Mouse (Mus musculus) intestine, embryonic 16.5 days (tissue): Measurements from ENCODE around the gene Tomm70a. TPM values are rescaled to one million over a fixed set of nuclear protein-coding genes. Genes with fewer than 3 reads are reported as not detected.

ENCODE experiments used
- ATAC-seq: fragments of 200-750 bp; cut with Nextera tagmentation; 2 replicates; pipeline ENCODE4 v1.8.0; 2017; ENCODE audit warnings: moderate TSS enrichment, moderate library complexity
- H3K27ac ChIP-seq: fragments of 300-500 bp; sonication (generic); 2 replicates; pipeline ENCODE4 v1.5.1; 2014; ENCODE audit warnings: mild to moderate bottlenecking, low read length
- H3K27me3 ChIP-seq: fragments of 300-500 bp; sonication (generic); replicated peaks from 2 replicates; pipeline ENCODE4 v1.6.1; 2014; ENCODE audit warnings: low read length, control low read depth, mixed read lengths; ENCODE audit not compliant: control insufficient read depth, insufficient read depth
- H3K36me3 ChIP-seq: fragments of 300-500 bp; sonication (generic); 2 replicates; pipeline ENCODE4 v1.6.1; 2014; ENCODE audit warnings: low read length, control low read depth; ENCODE audit not compliant: control insufficient read depth, insufficient read depth
- H3K4me1 ChIP-seq: fragments of 300-500 bp; sonication (generic); 2 replicates; pipeline ENCODE4 v1.6.1; 2014; ENCODE audit warnings: low read length, control low read depth, mixed read lengths; ENCODE audit not compliant: control insufficient read depth, insufficient read depth
- H3K4me2 ChIP-seq: fragments of 300-500 bp; sonication (generic); 2 replicates; pipeline ENCODE4 v1.6.1; 2014; ENCODE audit warnings: low read depth, low read length, control low read depth
- H3K4me3 ChIP-seq: fragments of 300-500 bp; sonication (generic); 2 replicates; pipeline ENCODE4 v1.5.1; 2014; ENCODE audit warnings: mild to moderate bottlenecking, low read length
- H3K9ac ChIP-seq: fragments of 300-500 bp; sonication (generic); 2 replicates; pipeline ENCODE4 v1.6.1; 2014; ENCODE audit warnings: low read depth, low read length
- H3K9me3 ChIP-seq: fragments of 300-500 bp; sonication (generic); 2 replicates; pipeline ENCODE4 v1.6.1; 2016; ENCODE audit warnings: low read length, control low read depth; ENCODE audit not compliant: control insufficient read depth
- WGBS: fragments of 180-500 bp; shearing (Covaris S2); extraction: QIAGEN DNeasy Blood & Tissue Kit; methylation state at CpG from one replicate; pipeline ENCODE4 v1.1.7; 2014; 5-methylcytosine and 5-hydroxymethylcytosine counted together
- polyA plus RNA-seq: library from polyadenylated mRNA; unstranded; fragments of >200 nt; fragmentation: Nextera tagmentation; extraction: Ambion mirVana; gene quantifications from 2 replicates; pipeline ENCODE4 v1.2.1, GENCODE M21; 2015

The Tomm70a gene
- polyA plus RNA-seq, 1 experiment from 2014 or later, result 39.2 TPM

DNA sequence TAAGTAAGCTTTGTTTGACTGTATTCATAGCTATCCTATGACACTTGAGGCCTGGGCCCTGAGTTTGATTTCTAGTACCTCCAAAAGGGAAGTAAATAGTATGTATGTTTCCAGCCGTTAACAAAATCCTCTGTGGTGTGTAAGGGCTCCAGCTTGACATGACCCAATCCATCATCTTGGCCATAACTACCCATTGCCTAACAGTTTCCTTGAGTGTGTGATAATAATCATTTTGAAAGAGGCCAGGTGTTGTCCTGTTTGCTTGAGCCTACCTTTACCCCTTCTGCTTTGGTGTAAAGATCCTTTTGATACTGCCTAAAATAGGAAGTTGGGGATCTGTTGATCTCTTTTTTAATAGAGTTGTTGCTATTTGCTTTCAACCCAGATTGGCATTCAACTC lies 10.8 kb downstream of the Tomm70a start:
- Histone ChIP-seq H3K36me3 (no peaks in the 10 kb centered on the region), H3K27me3 (no peaks in the 10 kb centered on the region), H3K4me3 (no peak overlapping the region), H3K4me1 (peaks cover 8% of the 10 kb centered on the region), H3K9ac (no peak overlapping the region), H3K9me3 (no peaks in the 10 kb centered on the region), H3K4me2 (no peak overlapping the region), H3K27ac (no peak overlapping the region)
- no peak for ATAC-seq
- 51% methylated on average over 1 of the region's 1 CpGs for WGBS

- WGBS, result 95% methylated on average over 6 of the region's 6 CpGs
Observed at GRCm38 (mm10) chr16:57133611-57134010, 12.1 kb downstream of the Tomm70a start.

DNA sequence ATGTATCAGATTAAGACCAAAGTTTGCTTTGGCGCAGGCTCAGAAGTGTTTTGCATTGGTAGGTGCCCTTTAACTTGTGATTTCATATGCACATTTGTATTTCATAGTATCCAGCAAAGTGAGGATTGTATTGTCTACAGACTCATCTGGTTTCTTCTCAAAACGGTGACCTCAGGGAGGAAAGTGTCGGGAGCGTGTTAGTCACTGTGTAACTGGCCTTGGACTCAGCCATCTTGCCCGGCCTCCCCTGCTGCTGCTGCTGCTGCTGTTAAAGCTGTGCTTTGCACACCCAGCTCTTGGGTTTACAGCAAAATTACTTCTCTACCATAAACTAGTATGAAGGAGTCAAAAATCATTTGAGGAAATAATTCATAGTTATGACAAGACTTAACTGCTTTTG lies 23.2 kb downstream of the Tomm70a start:
- H3K4me2 ChIP-seq, result no peak overlapping the region
- H3K4me3 ChIP-seq, result no peak overlapping the region
- H3K4me1 ChIP-seq, result no peaks in the 10 kb centered on the region
- no peaks in the 10 kb centered on the region for H3K27me3 ChIP-seq
- no peak overlapping the region for H3K27ac ChIP-seq
- H3K9ac ChIP-seq, result no peak overlapping the region
- 91% methylated on average over 5 of the region's 5 CpGs for whole genome bisulfite sequencing
- no peaks in the 10 kb centered on the region for H3K9me3 ChIP-seq
- no peak for ATAC-seq
- 0 out of 2 replicates have a peak, but pooled peaks cover 3% of the 10 kb centered on the region for H3K36me3 ChIP-seq

More at GRCm38 (mm10) chr16:57133611-57134010, 12.1 kb downstream of the Tomm70a start:
- no peak for ATAC-seq
- Histone ChIP-seq H3K27ac (no peak overlapping the region), H3K4me1 (peaks cover 4% of the 10 kb centered on the region), H3K9me3 (no peaks in the 10 kb centered on the region), H3K9ac (no peak overlapping the region), H3K27me3 (no peaks in the 10 kb centered on the region), H3K4me2 (no peak overlapping the region), H3K36me3 (no peaks in the 10 kb centered on the region), H3K4me3 (no peak overlapping the region)

DNA sequence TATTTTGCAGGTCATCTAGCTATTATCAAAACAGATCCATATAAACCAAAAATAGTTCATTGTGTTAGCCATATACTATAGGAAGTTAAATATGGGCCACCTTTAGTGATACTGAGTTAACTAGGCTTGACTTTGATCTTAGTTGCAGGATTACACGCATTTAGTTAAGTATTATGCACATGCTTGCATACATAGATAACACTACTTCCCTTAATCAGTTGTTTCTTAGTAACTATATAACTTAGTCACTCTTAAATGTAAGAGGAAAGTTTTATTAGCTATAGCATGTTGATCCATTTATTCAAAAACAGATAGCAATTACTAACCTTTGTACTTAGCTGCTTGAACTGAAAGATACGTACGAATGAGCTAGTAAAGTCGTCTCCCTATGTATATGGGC lies 29.9 kb downstream of the Tomm70a start:
- peak; percentile 46 for ATAC-seq
- Histone ChIP-seq H3K9ac (no peak overlapping the region), H3K4me2 (no peak overlapping the region), H3K27me3 (no peaks in the 10 kb centered on the region), H3K9me3 (no peaks in the 10 kb centered on the region), H3K36me3 (peaks cover 7% of the 10 kb centered on the region; the same call in 1 of the 2 replicates), H3K4me1 (no peaks in the 10 kb centered on the region), H3K27ac (no peak overlapping the region), H3K4me3 (no peak overlapping the region)
- WGBS, result 79% methylated on average over 4 of the region's 4 CpGs

DNA sequence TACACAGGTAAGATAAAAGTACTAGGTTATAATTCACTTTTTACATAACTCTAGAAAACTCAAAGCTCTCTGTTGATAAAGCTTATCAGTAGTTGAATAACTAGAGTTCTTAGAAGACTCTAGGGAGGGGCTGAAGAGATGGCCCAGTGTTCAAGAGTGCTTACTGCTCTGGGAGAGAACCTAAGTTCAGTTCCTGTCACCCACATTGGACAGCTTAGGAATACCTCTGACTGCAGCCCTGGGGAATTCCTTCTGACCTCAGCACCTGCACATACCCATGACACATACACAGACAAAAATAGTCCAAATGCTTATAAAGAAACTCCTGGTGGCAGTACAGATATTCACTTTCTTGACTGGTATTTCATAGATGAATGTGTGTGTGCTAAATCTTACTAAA lies 34.4 kb downstream of the Tomm70a start:
- H3K36me3 ChIP-seq, result peaks cover 4% of the 10 kb centered on the region; the same call in 1 of the 2 replicates
- no peak overlapping the region for H3K4me2 ChIP-seq
- no peak overlapping the region for H3K9ac ChIP-seq
- no peak overlapping the region for H3K27ac ChIP-seq
- no peaks in the 10 kb centered on the region for H3K9me3 ChIP-seq
- ATAC-seq, result peak; percentile 41; the same call in 1 of the 2 replicates
- H3K4me3 ChIP-seq, result no peak overlapping the region
- H3K4me1 ChIP-seq, result no peaks in the 10 kb centered on the region
- H3K27me3 ChIP-seq, result no peaks in the 10 kb centered on the region

GRCm38 (mm10) chr16:57157076-57157475 lies 35.6 kb downstream of the Tomm70a start:
- no peak for ATAC-seq
- Histone ChIP-seq H3K4me3 (no peak overlapping the region), H3K4me2 (no peak overlapping the region), H3K36me3 (peaks cover 5% of the 10 kb centered on the region; the same call in 1 of the 2 replicates), H3K27ac (no peak overlapping the region), H3K9ac (no peak overlapping the region), H3K27me3 (no peaks in the 10 kb centered on the region), H3K9me3 (no peaks in the 10 kb centered on the region), H3K4me1 (no peaks in the 10 kb centered on the region)
- 89% methylated on average over 4 of the region's 4 CpGs for WGBS

DNA sequence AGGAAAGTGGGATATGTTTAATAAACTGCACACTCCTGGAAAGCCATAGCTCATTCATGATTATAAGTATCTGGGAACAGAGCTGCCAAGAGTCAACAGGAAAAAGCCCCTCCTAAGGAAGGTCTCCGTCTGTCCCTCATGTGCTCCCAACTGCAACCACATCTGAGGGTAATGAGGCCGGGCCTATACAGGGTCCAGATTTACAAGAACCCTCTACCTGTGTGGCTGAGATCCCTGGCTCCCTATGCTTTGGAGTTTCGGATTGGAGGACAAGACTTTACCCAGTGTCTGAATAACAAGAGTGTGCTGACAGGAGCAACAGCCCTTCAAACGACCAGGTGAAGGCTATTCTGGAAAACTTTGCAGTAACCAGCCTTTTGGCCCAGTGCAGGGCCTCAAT lies 36.2 kb downstream of the Tomm70a start:
- no peak overlapping the region for H3K4me3 ChIP-seq
- 76% methylated on average over 4 of the region's 4 CpGs for WGBS
- no peak overlapping the region for H3K9ac ChIP-seq
- no peaks in the 10 kb centered on the region for H3K4me1 ChIP-seq
- H3K36me3 ChIP-seq, result peaks cover 3% of the 10 kb centered on the region; the same call in 1 of the 2 replicates
- H3K27me3 ChIP-seq, result no peaks in the 10 kb centered on the region
- H3K4me2 ChIP-seq, result no peak overlapping the region
- no peaks in the 10 kb centered on the region for H3K9me3 ChIP-seq
- peak; percentile 45; the same call in 1 of the 2 replicates for ATAC-seq
- no peak overlapping the region for H3K27ac ChIP-seq

GRCm38 (mm10) chr16:57159835-57160234 lies 38.3 kb downstream of the Tomm70a start:
- no peak for ATAC-seq
- H3K4me1 ChIP-seq, result peaks cover 3% of the 10 kb centered on the region; the same call in 1 of the 2 replicates
- WGBS, result 68% methylated on average over 7 of the region's 7 CpGs
- H3K9ac ChIP-seq, result no peak overlapping the region
- H3K36me3 ChIP-seq, result peaks cover 3% of the 10 kb centered on the region; the same call in 1 of the 2 replicates
- no peak overlapping the region for H3K4me2 ChIP-seq
- H3K27me3 ChIP-seq, result no peaks in the 10 kb centered on the region
- H3K27ac ChIP-seq, result no peak overlapping the region
- H3K4me3 ChIP-seq, result no peak overlapping the region
- no peaks in the 10 kb centered on the region for H3K9me3 ChIP-seq

DNA sequence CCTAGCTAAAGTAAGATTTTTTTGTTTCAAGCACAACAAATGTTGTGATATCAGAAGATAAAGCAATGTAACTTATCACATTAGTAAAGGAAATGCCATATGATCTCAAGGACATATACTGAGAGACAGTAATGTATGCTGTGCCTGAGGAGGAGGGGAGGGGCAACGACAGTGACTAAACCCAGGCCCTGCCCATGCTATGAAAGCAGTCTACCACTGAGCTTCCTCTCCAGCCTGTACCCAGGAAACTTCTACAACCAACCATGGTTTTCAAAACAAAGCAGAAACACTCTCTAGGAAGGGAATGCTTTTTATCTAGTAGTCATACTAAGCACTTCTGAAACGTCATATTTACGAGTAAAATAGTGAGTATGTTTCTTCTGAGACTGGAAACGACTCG lies 41.3 kb downstream of the Tomm70a start:
- ATAC-seq, result no peak
- 85% methylated on average over 5 of the region's 5 CpGs for WGBS
- H3K4me3 ChIP-seq, result no peak overlapping the region
- H3K4me1 ChIP-seq, result peaks cover 8% of the 10 kb centered on the region
- no peak overlapping the region for H3K27ac ChIP-seq
- no peaks in the 10 kb centered on the region for H3K9me3 ChIP-seq
- H3K9ac ChIP-seq, result no peak overlapping the region
- no peaks in the 10 kb centered on the region for H3K27me3 ChIP-seq
- no peak overlapping the region for H3K4me2 ChIP-seq
- peaks cover 3% of the 10 kb centered on the region; the same call in 1 of the 2 replicates for H3K36me3 ChIP-seq

- Histone ChIP-seq H3K4me1 (peaks cover 8% of the 10 kb centered on the region), H3K27me3 (no peaks in the 10 kb centered on the region), H3K4me3 (no peak overlapping the region), H3K27ac (no peak overlapping the region), H3K4me2 (no peak overlapping the region), H3K36me3 (peaks cover 3% of the 10 kb centered on the region; the same call in 1 of the 2 replicates), H3K9me3 (no peaks in the 10 kb centered on the region), H3K9ac (no peak overlapping the region)
- ATAC-seq, result no peak
- WGBS, result 62% methylated on average over 1 of the region's 1 CpGs
Observed at GRCm38 (mm10) chr16:57163694-57164093, 42.2 kb downstream of the Tomm70a start.
